Mouse (Mus musculus): ENCODE measurements around the gene Ninl. TPM values are rescaled to one million over a fixed set of nuclear protein-coding genes. Genes with fewer than 3 reads are reported as not detected.
"Not testable (repeated sequence)": the region's sequence is repeated elsewhere in the genome, so short reads cannot be mapped to it uniquely, and the experiment has no call there.

Gene Ninl
- polyA plus RNA-seq, 1 experiment from 2014 or later = 16.2 TPM

GRCm38 (mm10) chr2:150909429-150910039 is 129.6 kb downstream of the Ninl start:
- Histone ChIP-seq H3K4me3 (ENCODE audit: low read length) (peak overlapping the region; percentile 70), H3K9ac (ENCODE audit: low read depth, low read length) (peak overlapping the region; percentile 62), H3K4me1 (ENCODE audit: control insufficient read depth, insufficient read depth, low read length) (0 out of 2 replicates have a peak, but pooled peaks cover 4% of the 10 kb centered on the region), H3K4me2 (replicated peaks; ENCODE audit: low read depth, low read length) (peak overlapping the region; percentile 60), H3K36me3 (ENCODE audit: control insufficient read depth, insufficient read depth, low read length) (no peaks in the 10 kb centered on the region), H3K9me3 (ENCODE audit: control insufficient read depth, low read length) (no peaks in the 10 kb centered on the region), H3K27ac (ENCODE audit: low read depth, low read length) (peak overlapping the region; percentile 93), H3K27me3 (ENCODE audit: control insufficient read depth, insufficient read depth, low read length) (no peaks in the 10 kb centered on the region)
- under 1% methylated on average over 35 of the region's 35 CpGs for WGBS
- peak; percentile 96 for ATAC-seq (ENCODE audit: low FRiP score, low TSS enrichment)

GRCm38 (mm10) chr2:150908881-150909280 is 130.3 kb downstream of the Ninl start:
- 0 out of 2 replicates have a peak overlapping the region, but pooled peaks have one; percentile 62 for H3K9ac ChIP-seq (ENCODE audit: low read depth, low read length)
- not testable (repeated sequence) for H3K4me1 ChIP-seq (ENCODE audit: control insufficient read depth, insufficient read depth, low read length); H3K36me3 ChIP-seq (ENCODE audit: control insufficient read depth, insufficient read depth, low read length); H3K27me3 ChIP-seq (ENCODE audit: control insufficient read depth, insufficient read depth, low read length); H3K27ac ChIP-seq (ENCODE audit: low read depth, low read length); H3K9me3 ChIP-seq (ENCODE audit: control insufficient read depth, low read length); ATAC-seq (ENCODE audit: low FRiP score, low TSS enrichment)
- 49% methylated on average over 6 of the region's 6 CpGs for WGBS
- H3K4me3 ChIP-seq (ENCODE audit: low read length) = peak overlapping the region; percentile 70; the same call in 1 of the 2 replicates
- H3K4me2 ChIP-seq (replicated peaks; ENCODE audit: low read depth, low read length) = peak overlapping the region; percentile 60

DNA sequence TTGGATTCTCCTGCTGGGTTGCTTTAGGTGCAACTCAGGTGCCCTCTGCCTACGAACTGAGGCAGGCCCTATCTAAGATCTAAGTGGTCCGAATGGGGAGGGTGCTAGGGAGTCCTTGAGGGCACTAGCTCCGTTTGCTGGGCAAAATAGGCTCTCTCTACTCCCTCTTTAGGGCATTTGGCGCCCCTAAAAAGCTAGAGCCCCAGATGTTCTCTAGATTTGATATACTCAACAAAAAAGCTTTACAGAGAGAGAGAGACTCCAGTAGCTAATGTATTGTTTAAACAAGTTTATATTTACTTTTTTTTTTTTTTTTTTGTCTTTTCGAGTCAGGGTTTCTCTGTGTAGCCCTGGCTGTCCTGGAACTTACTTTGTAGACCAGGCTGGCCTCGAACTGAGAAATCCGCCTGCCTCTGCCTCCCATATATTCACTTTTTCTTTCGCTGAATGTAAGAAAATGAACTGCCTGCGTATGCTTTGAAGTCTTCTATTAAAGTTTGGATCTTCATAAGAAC is 134.2 kb downstream of the Ninl start, which contains the start of gene Gins1:
Gene Gins1, plus strand, starts transcription at position 465 of the 515 bp plus-strand sequence.
- Histone ChIP-seq H3K27ac (ENCODE audit: low read depth, low read length) (peak within 1 kb of the TSS; percentile 90), H3K4me3 (ENCODE audit: low read length) (peak within 1 kb of the TSS; percentile 67), H3K4me1 (ENCODE audit: control insufficient read depth, insufficient read depth, low read length) (peaks cover 9% of the 10 kb centered on the region; the same call in 1 of the 2 replicates), H3K36me3 (ENCODE audit: control insufficient read depth, insufficient read depth, low read length) (no peaks in the 10 kb centered on the region), H3K4me2 (replicated peaks; ENCODE audit: low read depth, low read length) (peak within 1 kb of the TSS; percentile 87), H3K9ac (ENCODE audit: low read depth, low read length) (peak within 1 kb of the TSS; percentile 62), H3K9me3 (ENCODE audit: control insufficient read depth, low read length) (no peaks in the 10 kb centered on the region), H3K27me3 (ENCODE audit: control insufficient read depth, insufficient read depth, low read length) (no peaks in the 10 kb centered on the region)
- whole genome bisulfite sequencing = 39% methylated on average over 9 of the region's 9 CpGs
- no peak for ATAC-seq (ENCODE audit: low FRiP score, low TSS enrichment)

- Histone ChIP-seq H3K9ac (ENCODE audit: low read depth, low read length) (peak within 1 kb of the TSS; percentile 62), H3K4me2 (replicated peaks; ENCODE audit: low read depth, low read length) (peak within 1 kb of the TSS; percentile 87), H3K27ac (ENCODE audit: low read depth, low read length) (peak within 1 kb of the TSS; percentile 90), H3K4me1 (ENCODE audit: control insufficient read depth, insufficient read depth, low read length) (peaks cover 9% of the 10 kb centered on the region; the same call in 1 of the 2 replicates), H3K27me3 (ENCODE audit: control insufficient read depth, insufficient read depth, low read length) (no peaks in the 10 kb centered on the region), H3K4me3 (ENCODE audit: low read length) (peak within 1 kb of the TSS; percentile 67), H3K9me3 (ENCODE audit: control insufficient read depth, low read length) (no peaks in the 10 kb centered on the region), H3K36me3 (ENCODE audit: control insufficient read depth, insufficient read depth, low read length) (no peaks in the 10 kb centered on the region)
- ATAC-seq (ENCODE audit: low FRiP score, low TSS enrichment) = peak; percentile 98
- under 1% methylated on average over 52 of the region's 72 CpGs for WGBS
Measured at GRCm38 (mm10) chr2:150904272-150904935, 134.8 kb downstream of the Ninl start, which contains the start of gene Abhd12. TSS of gene Abhd12 (minus strand) at chr2:150904741.

GRCm38 (mm10) chr2:150902347-150902746 is 136.8 kb downstream of the Ninl start:
- Histone ChIP-seq H3K4me1 (ENCODE audit: control insufficient read depth, insufficient read depth, low read length) (peaks cover 9% of the 10 kb centered on the region; the same call in 1 of the 2 replicates), H3K4me2 (replicated peaks; ENCODE audit: low read depth, low read length) (no peak overlapping the region), H3K36me3 (ENCODE audit: control insufficient read depth, insufficient read depth, low read length) (no peaks in the 10 kb centered on the region; the same call in 1 of the 2 replicates), H3K9me3 (ENCODE audit: control insufficient read depth, low read length) (no peaks in the 10 kb centered on the region), H3K4me3 (ENCODE audit: low read length) (no peak overlapping the region), H3K27me3 (ENCODE audit: control insufficient read depth, insufficient read depth, low read length) (no peaks in the 10 kb centered on the region), H3K27ac (ENCODE audit: low read depth, low read length) (no peak overlapping the region), H3K9ac (ENCODE audit: low read depth, low read length) (no peak overlapping the region)
- ATAC-seq (ENCODE audit: low FRiP score, low TSS enrichment) = no peak
- 92% methylated on average over 8 of the region's 8 CpGs for whole genome bisulfite sequencing

GRCm38 (mm10) chr2:150900341-150900740 is 138.8 kb downstream of the Ninl start:
- 87% methylated on average over 6 of the region's 6 CpGs for WGBS
- H3K36me3 ChIP-seq (ENCODE audit: control insufficient read depth, insufficient read depth, low read length) = no peaks in the 10 kb centered on the region; the same call in 1 of the 2 replicates
- H3K9me3 ChIP-seq (ENCODE audit: control insufficient read depth, low read length) = no peaks in the 10 kb centered on the region
- H3K4me3 ChIP-seq (ENCODE audit: low read length) = no peak overlapping the region
- no peak for ATAC-seq (ENCODE audit: low FRiP score, low TSS enrichment)
- peaks cover 9% of the 10 kb centered on the region; the same call in 1 of the 2 replicates for H3K4me1 ChIP-seq (ENCODE audit: control insufficient read depth, insufficient read depth, low read length)
- H3K27ac ChIP-seq (ENCODE audit: low read depth, low read length) = no peak overlapping the region
- H3K27me3 ChIP-seq (ENCODE audit: control insufficient read depth, insufficient read depth, low read length) = no peaks in the 10 kb centered on the region
- H3K4me2 ChIP-seq (replicated peaks; ENCODE audit: low read depth, low read length) = no peak overlapping the region
- no peak overlapping the region for H3K9ac ChIP-seq (ENCODE audit: low read depth, low read length)

- H3K4me2 ChIP-seq (replicated peaks; ENCODE audit: low read depth, low read length) = no peak overlapping the region
- no peaks in the 10 kb centered on the region for H3K9me3 ChIP-seq (ENCODE audit: control insufficient read depth, low read length)
- H3K4me1 ChIP-seq (ENCODE audit: control insufficient read depth, insufficient read depth, low read length) = no peaks in the 10 kb centered on the region
- no peak for ATAC-seq (ENCODE audit: low FRiP score, low TSS enrichment)
- H3K9ac ChIP-seq (ENCODE audit: low read depth, low read length) = no peak overlapping the region
- 78% methylated on average over 7 of the region's 7 CpGs for WGBS
- H3K36me3 ChIP-seq (ENCODE audit: control insufficient read depth, insufficient read depth, low read length) = no peaks in the 10 kb centered on the region; the same call in 1 of the 2 replicates
- H3K27ac ChIP-seq (ENCODE audit: low read depth, low read length) = no peak overlapping the region
- no peaks in the 10 kb centered on the region for H3K27me3 ChIP-seq (ENCODE audit: control insufficient read depth, insufficient read depth, low read length)
- no peak overlapping the region for H3K4me3 ChIP-seq (ENCODE audit: low read length)
Measured at GRCm38 (mm10) chr2:150895691-150896252, 143.4 kb downstream of the Ninl start.

DNA sequence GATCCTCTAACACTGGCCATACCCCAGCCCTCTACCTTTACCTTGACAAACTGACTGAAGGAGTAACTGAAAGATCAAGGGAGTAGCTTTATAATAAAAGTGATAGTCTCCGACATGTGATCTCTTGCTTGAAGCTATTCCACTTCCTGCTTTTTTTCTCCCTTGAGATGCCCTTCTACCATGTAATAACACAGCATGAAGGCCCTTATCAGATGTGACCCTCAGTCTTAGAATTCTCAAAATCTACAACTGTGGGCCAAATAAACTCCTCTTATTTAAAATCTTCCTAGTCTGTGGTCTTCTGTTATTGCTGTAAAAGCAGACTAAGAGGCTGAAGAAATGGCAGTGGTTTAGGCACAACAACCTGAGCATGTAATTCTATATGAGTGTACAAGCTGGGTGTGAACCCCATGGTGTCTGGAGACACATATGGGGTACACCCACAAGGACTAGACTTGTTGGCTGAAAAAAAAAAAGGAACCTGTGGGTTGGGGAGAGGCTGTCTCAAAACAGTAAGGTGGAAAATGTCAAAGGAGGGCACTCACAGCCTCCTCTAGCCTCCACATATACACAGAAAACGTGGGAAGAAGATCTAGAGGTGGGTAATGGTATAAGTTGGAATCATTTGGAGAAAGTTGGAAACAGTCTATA is 144.4 kb downstream of the Ninl start:
- Histone ChIP-seq H3K27ac (ENCODE audit: low read depth, low read length) (no peak overlapping the region), H3K4me2 (replicated peaks; ENCODE audit: low read depth, low read length) (no peak overlapping the region), H3K9me3 (ENCODE audit: control insufficient read depth, low read length) (no peaks in the 10 kb centered on the region), H3K4me3 (ENCODE audit: low read length) (no peak overlapping the region), H3K36me3 (ENCODE audit: control insufficient read depth, insufficient read depth, low read length) (no peaks in the 10 kb centered on the region; the same call in 1 of the 2 replicates), H3K27me3 (ENCODE audit: control insufficient read depth, insufficient read depth, low read length) (no peaks in the 10 kb centered on the region), H3K9ac (ENCODE audit: low read depth, low read length) (no peak overlapping the region), H3K4me1 (ENCODE audit: control insufficient read depth, insufficient read depth, low read length) (no peaks in the 10 kb centered on the region)
- WGBS = 91% methylated on average over 2 of the region's 2 CpGs
- ATAC-seq (ENCODE audit: low FRiP score, low TSS enrichment) = no peak
